Mouse (Mus musculus) ES-E14 (cell line): ENCODE measurements around the gene Gab1.

ENCODE experiments used
- CHD2 ChIP-seq: IDR thresholded peaks from 2 replicates; pipeline ENCODE4 v1.6.1; 2014; ENCODE audit warnings: mild to moderate bottlenecking, low read depth, low read length, inconsistent platforms
- HCFC1 ChIP-seq: IDR thresholded peaks from 2 replicates; pipeline ENCODE4 v1.6.1; 2012; ENCODE audit warnings: low read length, inconsistent platforms, borderline replicate concordance; ENCODE audit not compliant: insufficient read depth
- ZC3H11A ChIP-seq: IDR thresholded peaks from 2 replicates; pipeline ENCODE4 v1.6.1; 2012; ENCODE audit warnings: low read depth, mild to moderate bottlenecking, inconsistent platforms, low read length, borderline replicate concordance
- ZNF384 ChIP-seq: IDR thresholded peaks from 2 replicates; pipeline ENCODE4 v1.6.1; 2012; ENCODE audit warnings: low read depth, low read length, inconsistent platforms

DNA sequence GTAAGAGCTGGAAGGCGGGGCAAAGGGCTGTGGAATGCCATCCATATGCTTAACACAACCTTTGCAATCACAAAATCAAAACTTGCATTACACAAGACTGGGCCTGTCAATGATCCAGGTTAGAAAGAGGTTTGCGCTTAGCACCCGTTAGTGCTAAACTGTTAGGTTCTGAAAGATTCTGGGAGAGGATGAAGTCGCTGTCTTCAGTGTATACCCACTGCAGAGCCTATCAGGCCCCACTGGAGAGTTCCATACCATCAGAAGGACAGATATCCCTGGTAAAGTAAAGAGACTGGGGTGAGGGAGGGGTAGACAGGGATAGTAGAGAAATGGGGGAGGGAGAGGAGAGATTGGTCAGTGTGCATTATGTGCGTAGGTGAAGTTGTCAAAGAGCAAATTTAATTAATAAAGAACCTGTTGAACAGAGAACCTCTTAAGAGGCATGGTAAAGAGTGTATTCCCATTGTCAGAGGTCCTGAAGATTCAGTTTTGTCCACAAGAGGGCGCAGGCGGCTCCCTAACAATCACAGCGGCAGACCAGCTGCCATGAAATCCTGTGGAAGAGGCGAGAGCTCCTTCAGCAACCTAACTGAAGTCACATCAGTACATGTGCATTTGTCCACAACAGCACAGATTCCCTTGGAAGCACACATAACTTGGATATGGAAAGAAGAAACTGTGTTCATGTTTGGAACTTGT lies 127.2 kb downstream of the Gab1 start:
- TF ChIP-seq CHD2, result no peak
- no peak for TF ChIP-seq HCFC1
- peak; percentile 59; the same call in 1 of the 2 replicates for TF ChIP-seq ZC3H11A
- no peak for TF ChIP-seq ZNF384
